Mouse (Mus musculus) midbrain, embryonic 11.5 days (tissue): ENCODE measurements around the gene Olfr656. TPM values are rescaled to one million over a fixed set of nuclear protein-coding genes. Genes with fewer than 3 reads are reported as not detected.

Source experiments
- ATAC-seq: fragments of 200-750 bp; cut with Nextera tagmentation; 2 replicates; pipeline ENCODE4 v1.8.0; 2017; ENCODE audit warnings: moderate TSS enrichment, moderate library complexity; ENCODE audit not compliant: low FRiP score
- DNase-seq: peaks from one replicate; pipeline ENCODE4 v3.0.0; 2015; ENCODE audit warnings: low spot score; ENCODE audit errors: missing footprints
- H3K27ac ChIP-seq: fragments of 300-500 bp; sonication (generic); 2 replicates; pipeline ENCODE4 v1.5.1; 2014; ENCODE audit warnings: low read depth, low read length
- H3K27me3 ChIP-seq: fragments of 300-500 bp; sonication (generic); 2 replicates; pipeline ENCODE4 v1.6.1; 2014; ENCODE audit warnings: mild to moderate bottlenecking, low read length, moderate library complexity, mixed read lengths; ENCODE audit not compliant: control insufficient read depth, insufficient read depth
- H3K36me3 ChIP-seq: fragments of 300-500 bp; sonication (generic); 2 replicates; pipeline ENCODE4 v1.6.1; 2014; ENCODE audit warnings: mild to moderate bottlenecking, low read length, moderate library complexity, mixed read lengths; ENCODE audit not compliant: control insufficient read depth, insufficient read depth
- H3K4me1 ChIP-seq: fragments of 300-500 bp; sonication (generic); 2 replicates; pipeline ENCODE4 v1.6.1; 2014; ENCODE audit warnings: low read length; ENCODE audit not compliant: control insufficient read depth, insufficient read depth
- H3K4me2 ChIP-seq: fragments of 300-500 bp; sonication (generic); 2 replicates; pipeline ENCODE4 v1.6.1; 2014; ENCODE audit warnings: mild to moderate bottlenecking, moderate library complexity
- H3K4me3 ChIP-seq: fragments of 300-500 bp; sonication (generic); 2 replicates; pipeline ENCODE4 v1.5.1; 2014; ENCODE audit warnings: low read depth, low read length
- H3K9ac ChIP-seq: fragments of 300-500 bp; sonication (generic); 2 replicates; pipeline ENCODE4 v1.6.1; 2014; ENCODE audit warnings: low read length
- H3K9me3 ChIP-seq: fragments of 300-500 bp; sonication (generic); 2 replicates; pipeline ENCODE4 v1.6.1; 2016; ENCODE audit warnings: low read length; ENCODE audit not compliant: control insufficient read depth
- WGBS: fragments of 180-500 bp; shearing (Covaris S2); extraction: QIAGEN DNeasy Blood & Tissue Kit; methylation state at CpG from one replicate; pipeline ENCODE4 v1.1.7; 2014; 5-methylcytosine and 5-hydroxymethylcytosine counted together
- polyA plus RNA-seq: library from polyadenylated mRNA; unstranded; fragments of >200 nt; fragmentation: Nextera tagmentation; extraction: Ambion mirVana; gene quantifications from 2 replicates; pipeline ENCODE4 v1.2.1, GENCODE M21; 2014

The Olfr656 gene
- polyA plus RNA-seq: not detected in 2 replicates

DNA sequence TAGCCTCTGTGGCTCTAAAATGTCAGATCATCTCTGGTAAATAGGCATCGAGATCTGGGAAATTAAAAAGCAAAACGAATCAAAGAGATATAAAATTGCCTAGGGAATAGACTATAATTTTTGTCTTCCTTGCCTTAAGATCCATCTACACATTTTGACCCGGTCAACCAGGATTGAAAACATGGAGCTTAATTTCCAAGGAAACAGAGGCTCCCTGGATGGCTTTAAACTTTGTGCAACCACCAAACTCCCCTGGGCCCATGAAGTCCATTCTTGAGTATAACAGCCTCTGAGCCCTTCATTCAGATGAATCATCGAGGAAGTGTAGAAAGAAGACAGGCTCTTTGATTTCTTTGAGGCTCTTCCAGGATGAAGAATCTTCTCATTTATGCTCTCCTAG, at the start of gene Olfr656:
Gene Olfr656, plus strand, starts transcription at position 301 of the 400 bp plus-strand sequence.
- 72% methylated on average over 4 of the region's 4 CpGs for WGBS
- Histone ChIP-seq H3K4me3 (no peak within 1 kb of the TSS), H3K9ac (no peak within 1 kb of the TSS), H3K36me3 (no peaks in the 10 kb centered on the region), H3K4me2 (no peak within 1 kb of the TSS), H3K9me3 (no peaks in the 10 kb centered on the region), H3K4me1 (no peaks in the 10 kb centered on the region), H3K27ac (no peak within 1 kb of the TSS), H3K27me3 (no peaks in the 10 kb centered on the region)
- no peak for DNase-seq
- no peak for ATAC-seq

DNA sequence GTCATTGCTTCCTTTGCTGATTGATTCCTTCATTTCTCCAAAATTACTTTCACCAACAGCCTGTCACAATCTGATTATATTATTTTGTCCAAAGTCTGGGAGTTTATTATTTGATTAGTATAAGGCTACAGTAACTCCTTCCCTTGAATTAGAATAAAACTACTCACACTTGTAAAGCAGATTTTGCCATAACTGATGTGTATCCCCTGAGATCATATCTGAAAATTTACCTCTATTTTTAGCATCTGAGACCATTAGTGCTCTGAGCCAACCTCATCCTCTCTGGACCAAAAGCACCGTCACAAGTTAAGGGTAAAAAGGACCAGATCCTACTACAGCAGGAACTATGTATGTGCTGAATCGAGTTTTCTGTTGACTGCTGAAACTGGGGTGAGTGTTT, 36.7 kb upstream of the Olfr656 start, which contains the start of gene Olfr653:
Gene Olfr653, plus strand, starts transcription at position 301 of the 400 bp plus-strand sequence.
- Histone ChIP-seq H3K36me3 (no peaks in the 10 kb centered on the region), H3K4me3 (no peak within 1 kb of the TSS), H3K9ac (no peak within 1 kb of the TSS), H3K9me3 (no peaks in the 10 kb centered on the region), H3K27me3 (no peaks in the 10 kb centered on the region), H3K4me1 (no peaks in the 10 kb centered on the region), H3K4me2 (no peak within 1 kb of the TSS), H3K27ac (no peak within 1 kb of the TSS)
- WGBS: 78% methylated on average over 2 of the region's 2 CpGs
- ATAC-seq (no peak), DNase-seq (no peak)

DNA sequence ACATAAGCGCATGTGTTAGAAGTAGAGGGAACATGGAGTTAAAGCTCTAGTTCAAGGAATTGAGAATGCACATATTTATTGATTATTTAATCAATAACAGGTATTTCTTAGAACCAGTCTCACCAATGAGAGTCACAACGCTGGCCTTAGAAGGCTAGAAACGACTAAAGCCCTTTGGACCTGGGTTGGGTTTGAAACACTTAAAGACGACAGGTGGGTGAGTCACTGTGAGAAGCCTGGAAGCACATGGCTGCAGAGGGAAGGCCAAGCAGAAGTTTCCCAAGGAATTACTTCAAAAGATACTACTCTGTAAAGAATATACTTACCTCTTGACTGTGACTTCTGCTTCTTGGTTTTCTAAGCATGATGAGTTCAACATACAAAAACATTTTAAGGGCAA, 32.9 kb upstream of the Olfr656 start:
- Histone ChIP-seq H3K4me2 (no peak overlapping the region), H3K27me3 (no peaks in the 10 kb centered on the region), H3K9ac (no peak overlapping the region), H3K4me3 (no peak overlapping the region), H3K4me1 (no peaks in the 10 kb centered on the region), H3K27ac (no peak overlapping the region), H3K9me3 (no peaks in the 10 kb centered on the region), H3K36me3 (no peaks in the 10 kb centered on the region)
- no peak for DNase-seq
- no peak for ATAC-seq
- WGBS: 92% methylated on average over 4 of the region's 4 CpGs

DNA sequence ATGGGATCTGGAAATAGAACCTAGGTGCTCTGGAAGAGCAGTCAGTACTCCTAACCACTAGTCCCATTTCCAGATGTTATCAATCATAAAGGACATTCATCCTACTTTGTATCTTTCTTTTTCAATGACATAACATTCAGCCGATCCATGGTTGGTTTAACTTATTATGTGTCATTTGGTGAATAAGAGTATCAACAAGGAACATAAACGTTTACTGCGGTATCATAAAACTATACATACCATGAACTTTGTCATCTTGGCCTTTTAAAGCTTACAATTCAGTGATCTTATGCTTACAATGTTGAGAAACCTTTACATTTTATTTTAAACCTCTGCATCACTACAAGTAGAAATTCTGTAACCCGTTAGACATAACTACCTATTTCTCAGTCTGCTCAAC, 32.3 kb upstream of the Olfr656 start:
- WGBS: 88% methylated on average over 4 of the region's 4 CpGs
- Histone ChIP-seq H3K4me2 (no peak overlapping the region), H3K36me3 (no peaks in the 10 kb centered on the region)

DNA sequence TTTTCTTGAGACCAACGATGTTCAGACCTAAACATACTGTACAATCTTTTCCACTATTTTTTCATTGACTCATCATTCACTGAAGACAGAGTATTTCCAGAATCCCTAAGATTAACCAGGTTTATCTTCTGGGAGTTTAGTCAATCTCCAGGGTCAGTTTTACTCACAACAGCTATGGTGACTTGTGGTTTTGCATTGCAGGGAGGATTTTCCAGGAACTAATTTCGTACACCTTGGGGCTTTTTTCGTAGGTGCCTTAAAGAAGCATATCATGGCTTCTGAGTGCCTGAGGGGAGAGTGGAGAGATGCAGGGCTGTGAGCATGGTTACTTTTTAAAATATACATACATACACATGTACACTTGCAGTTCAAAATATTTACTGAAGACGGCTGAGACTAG, 27.0 kb upstream of the Olfr656 start, which contains the start of gene Olfr654:
Gene Olfr654, plus strand, starts transcription at position 301 of the 400 bp plus-strand sequence.
- no peak within 1 kb of the TSS for H3K27ac ChIP-seq
- H3K36me3 ChIP-seq: no peaks in the 10 kb centered on the region
- ATAC-seq (no peak), DNase-seq (no peak)
- H3K4me1 ChIP-seq: no peaks in the 10 kb centered on the region
- no peak within 1 kb of the TSS for H3K4me2 ChIP-seq
- no peaks in the 10 kb centered on the region for H3K27me3 ChIP-seq
- WGBS: 87% methylated on average over 4 of the region's 4 CpGs
- no peak within 1 kb of the TSS for H3K4me3 ChIP-seq
- H3K9me3 ChIP-seq: no peaks in the 10 kb centered on the region
- H3K9ac ChIP-seq: no peak within 1 kb of the TSS

More for the DNA sequence above, 32.3 kb upstream of the Olfr656 start:
- Histone ChIP-seq H3K27ac (no peak overlapping the region), H3K4me1 (no peaks in the 10 kb centered on the region), H3K4me3 (no peak overlapping the region), H3K9ac (no peak overlapping the region), H3K27me3 (no peaks in the 10 kb centered on the region), H3K9me3 (no peaks in the 10 kb centered on the region)
- ATAC-seq (no peak), DNase-seq (no peak)

DNA sequence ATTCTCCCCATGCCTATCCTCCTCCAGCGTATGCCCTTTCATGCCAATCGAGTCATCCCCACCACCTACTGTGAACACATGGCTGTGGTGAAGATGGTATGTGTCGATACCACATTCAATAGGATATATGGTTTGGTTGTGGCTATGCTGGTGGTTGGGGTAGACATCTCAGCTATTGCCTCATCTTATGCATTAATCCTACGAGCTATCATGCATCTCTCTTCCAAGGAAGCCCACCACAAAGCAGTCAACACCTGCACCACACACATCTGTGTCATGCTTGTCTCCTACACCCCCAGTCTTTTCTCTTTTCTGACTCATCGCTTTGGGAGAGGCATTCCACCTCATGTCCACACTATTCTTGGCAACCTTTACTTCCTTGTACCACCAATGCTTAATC, 25.5 kb upstream of the Olfr656 start:
- DNase-seq (no peak), ATAC-seq (no peak)
- Histone ChIP-seq H3K4me2 (no peak overlapping the region), H3K27me3 (no peaks in the 10 kb centered on the region), H3K27ac (no peak overlapping the region), H3K4me3 (no peak overlapping the region), H3K36me3 (no peaks in the 10 kb centered on the region), H3K4me1 (no peaks in the 10 kb centered on the region), H3K9ac (no peak overlapping the region), H3K9me3 (no peaks in the 10 kb centered on the region)
- 87% methylated on average over 5 of the region's 5 CpGs for WGBS

DNA sequence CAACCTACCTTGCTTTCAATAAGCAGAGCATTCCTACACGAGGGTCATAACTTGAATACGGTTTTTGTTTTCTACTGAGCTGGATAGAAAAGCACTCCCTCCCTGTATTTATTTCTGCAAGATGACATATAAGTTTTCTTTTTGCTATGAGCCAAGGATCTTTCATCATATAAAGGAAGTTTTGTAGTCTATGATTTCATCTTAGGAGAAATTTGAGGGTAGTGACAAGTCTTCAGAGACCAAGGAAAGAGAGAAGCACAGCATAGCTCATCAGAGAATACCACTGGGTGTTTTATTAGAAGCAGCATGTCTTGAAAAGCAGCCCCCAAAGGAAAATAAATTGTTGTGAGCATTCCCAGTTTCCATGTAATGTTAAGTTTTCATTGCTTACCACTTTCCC, 12.1 kb upstream of the Olfr656 start, which contains the start of gene Olfr655:
Gene Olfr655, minus strand, starts transcription at position 101 of the 400 bp plus-strand sequence.
- WGBS: 87% methylated on average over 2 of the region's 2 CpGs

DNA sequence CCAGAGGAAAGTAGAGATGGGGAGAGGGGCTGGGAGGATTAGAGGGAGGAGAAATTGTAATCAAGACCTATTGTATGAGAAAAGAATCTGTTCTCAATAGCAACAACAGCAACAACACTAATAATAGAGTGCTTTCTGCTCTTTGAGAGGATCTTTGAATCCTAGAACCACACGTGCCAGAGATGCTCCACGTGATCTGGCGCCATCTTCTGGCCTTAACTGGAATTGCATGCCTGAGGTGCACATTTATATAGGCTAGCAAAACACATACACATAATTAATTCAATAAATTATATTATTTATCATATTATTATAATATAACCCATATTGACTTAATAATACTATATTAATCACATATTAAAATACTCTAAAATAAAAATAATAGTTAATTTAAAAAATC, 10.6 kb upstream of the Olfr656 start:
- 3% methylated on average over 3 of the region's 3 CpGs for WGBS
- no peak for ATAC-seq
- no peak overlapping the region for H3K9ac ChIP-seq
- H3K4me1 ChIP-seq: no peaks in the 10 kb centered on the region
- H3K36me3 ChIP-seq: no peaks in the 10 kb centered on the region
- no peak overlapping the region for H3K4me2 ChIP-seq
- DNase-seq: no peak
- no peaks in the 10 kb centered on the region for H3K9me3 ChIP-seq
- H3K27ac ChIP-seq: no peak overlapping the region
- H3K4me3 ChIP-seq: no peak overlapping the region
- H3K27me3 ChIP-seq: no peaks in the 10 kb centered on the region

More for the DNA sequence above, 12.1 kb upstream of the Olfr656 start, which contains the start of gene Olfr655:
- no peak for ATAC-seq
- H3K27me3 ChIP-seq: no peaks in the 10 kb centered on the region
- H3K4me3 ChIP-seq: no peak within 1 kb of the TSS
- no peak within 1 kb of the TSS for H3K9ac ChIP-seq
- H3K9me3 ChIP-seq: no peaks in the 10 kb centered on the region
- no peak within 1 kb of the TSS for H3K27ac ChIP-seq
- no peaks in the 10 kb centered on the region for H3K4me1 ChIP-seq
- no peak for DNase-seq
- no peaks in the 10 kb centered on the region for H3K36me3 ChIP-seq
- H3K4me2 ChIP-seq: no peak within 1 kb of the TSS

DNA sequence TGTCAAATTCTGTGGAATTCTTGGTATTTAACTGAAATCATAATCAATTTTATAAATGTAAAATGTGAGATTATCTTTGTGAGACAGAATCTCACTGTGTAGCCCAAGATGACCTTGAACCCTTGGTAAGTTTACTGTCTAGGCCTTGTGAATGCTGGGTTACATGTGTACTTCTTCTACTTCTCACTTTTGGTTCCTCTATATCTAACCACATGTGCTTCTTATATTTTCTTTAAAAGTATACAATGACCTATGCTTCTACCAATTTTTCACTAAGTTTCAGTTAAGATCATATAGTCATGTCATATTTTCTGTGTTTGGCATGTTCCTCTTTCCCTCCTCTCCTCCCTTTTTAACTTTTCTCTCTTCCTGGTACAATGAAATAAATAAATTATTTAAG, 9.0 kb upstream of the Olfr656 start:
- no peak for ATAC-seq
- DNase-seq: no peak
- no peaks in the 10 kb centered on the region for H3K9me3 ChIP-seq

More for the DNA sequence above, 9.0 kb upstream of the Olfr656 start:
- Histone ChIP-seq H3K4me3 (no peak overlapping the region), H3K27ac (no peak overlapping the region), H3K4me2 (no peak overlapping the region), H3K4me1 (no peaks in the 10 kb centered on the region), H3K9ac (no peak overlapping the region), H3K36me3 (no peaks in the 10 kb centered on the region), H3K27me3 (no peaks in the 10 kb centered on the region)
